ENCODE assay signal across 14 mouse cellular contexts in the genomic region with DNA sequence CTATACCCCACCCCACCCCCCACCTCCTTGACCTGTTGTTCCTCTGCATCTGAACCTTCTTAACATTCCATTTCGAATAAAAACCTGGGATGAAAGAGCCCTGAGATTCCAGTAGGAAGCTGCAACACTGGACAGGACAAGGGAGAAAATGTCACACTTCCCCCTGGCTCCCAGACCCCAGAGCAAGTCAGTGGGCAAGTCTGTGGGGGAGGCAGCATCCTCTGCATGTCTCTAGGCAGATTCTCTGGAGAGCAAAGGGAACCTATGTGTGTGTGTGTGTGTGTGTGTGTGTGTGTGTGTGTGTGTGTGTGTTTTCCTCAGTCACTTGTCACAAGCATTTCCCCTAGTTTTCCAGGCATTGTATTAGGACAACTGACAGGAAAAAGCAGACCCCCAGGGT.
"Had no signal": no experiment of that assay in that cellular context is flagged by ENCODE, and none has a peak within 500 bp of the region (broad histone marks: within the 10 kb centered on the region; RNA-seq: fewer than 3 reads in every experiment).

No protein-coding gene starts in this region.

- ATAC-seq: intestine, embryonic 16.5 days; midbrain, embryonic 16.5 days had no signal

- H3K9ac ChIP-seq: liver, embryonic 15.5 days; neural tube, embryonic 15.5 days had no signal

- H3K9me3 ChIP-seq: liver, embryonic 15.5 days; megakaryocyte, embryonic 14.5 days; neural tube, embryonic 15.5 days had no signal

- H3K27me3 ChIP-seq: liver, embryonic 15.5 days; megakaryocyte, embryonic 14.5 days; neural tube, embryonic 15.5 days had no signal

- H3K4me1 ChIP-seq: liver, embryonic 15.5 days; neural tube, embryonic 15.5 days had no signal

- DNase-seq: kidney, postnatal 10 days; left cerebral cortex, postnatal 4 days; lung, adult 2 months; lung, postnatal 10 days; right cerebral cortex, adult 18-20 months; right cerebral cortex, postnatal 25 days; thymus, postnatal 36 days had no signal

- H3K4me3 ChIP-seq: liver, embryonic 15.5 days; megakaryocyte, embryonic 14.5 days; neural tube, embryonic 15.5 days had no signal

- H3K4me2 ChIP-seq: liver, embryonic 11.5 days; liver, embryonic 15.5 days; neural tube, embryonic 15.5 days had no signal

- H3K36me3 ChIP-seq: liver, embryonic 15.5 days; neural tube, embryonic 15.5 days had no signal

- H3K27ac ChIP-seq: liver, embryonic 15.5 days; macrophage; neural tube, embryonic 15.5 days had no signal
